Mouse (Mus musculus): ENCODE data around the gene Clmp.

DNA sequence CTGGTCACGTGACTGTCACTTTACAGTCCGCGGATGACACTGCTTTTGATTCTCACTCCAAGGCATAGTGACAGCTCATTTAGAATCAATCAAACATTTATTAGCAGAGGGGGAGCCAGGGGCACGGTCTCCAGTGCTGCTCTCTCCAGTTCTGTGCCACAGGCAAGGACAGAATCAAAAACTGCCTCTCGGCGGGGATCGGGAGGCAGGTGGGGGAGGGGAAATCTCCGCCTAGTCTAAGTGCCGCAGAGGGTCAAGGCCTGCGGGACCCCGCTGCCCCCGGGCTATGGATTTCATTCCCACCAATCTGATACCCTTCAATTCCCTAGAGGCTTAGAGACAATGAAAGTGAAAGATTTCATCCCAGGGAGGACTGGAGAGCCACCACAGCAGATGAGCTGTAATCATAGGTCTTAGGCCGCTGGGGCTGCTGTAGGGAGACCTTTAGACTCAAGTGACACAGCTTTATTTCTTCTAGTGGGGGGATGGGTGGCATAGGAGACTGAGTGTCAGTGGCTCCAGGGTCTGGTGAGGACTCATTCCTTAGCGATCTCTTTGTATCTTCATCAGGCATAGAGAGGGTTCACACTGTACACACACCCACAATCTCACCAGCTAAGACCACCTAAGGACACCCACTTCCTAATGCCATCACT, 47.2 kb upstream of the Clmp start:
- TF ChIP-seq CTCF (IDR thresholded peaks at IDR 0.05; ENCODE audit: borderline replicate concordance, extremely low read depth, insufficient read depth, insufficient read length) (no peak), POLR2A (IDR thresholded peaks at IDR 0.05; ENCODE audit: borderline replicate concordance, extremely low read depth, insufficient read depth, insufficient read length, poor library complexity, severe bottlenecking) (no peak)

Measured in brain, embryonic 14.5 days (tissue).